Mouse (Mus musculus) midbrain, postnatal 0 days (tissue): ENCODE data around the gene Limk2. TPM values are rescaled to one million over a fixed set of nuclear protein-coding genes. Genes with fewer than 3 reads are reported as not detected.

Experiments used
- ATAC-seq: fragments of 200-750 bp; cut with Nextera tagmentation; 2 replicates; pipeline ENCODE4 v1.8.0; 2017; ENCODE audit warnings: moderate number of reproducible peaks, mild to moderate bottlenecking, moderate TSS enrichment, moderate library complexity; ENCODE audit not compliant: low FRiP score
- DNase-seq: peaks from one replicate; pipeline ENCODE4 v3.0.0-alpha.2; 2015; ENCODE audit warnings: low spot score
- H3K27ac ChIP-seq: fragments of 300-500 bp; sonication (generic); 2 replicates; pipeline ENCODE4 v1.5.1; 2014; ENCODE audit warnings: low read depth, mild to moderate bottlenecking, low read length, mixed read lengths
- H3K27me3 ChIP-seq: fragments of 300-500 bp; sonication (generic); 2 replicates; pipeline ENCODE4 v1.6.1; 2014; ENCODE audit warnings: low read length, control low read depth, mixed read lengths; ENCODE audit not compliant: insufficient read depth
- H3K36me3 ChIP-seq: fragments of 300-500 bp; sonication (generic); 2 replicates; pipeline ENCODE4 v1.6.1; 2014; ENCODE audit warnings: low read length, control low read depth, mixed read lengths; ENCODE audit not compliant: insufficient read depth
- H3K4me1 ChIP-seq: fragments of 300-500 bp; sonication (generic); 2 replicates; pipeline ENCODE4 v1.6.1; 2014; ENCODE audit warnings: mild to moderate bottlenecking, control low read depth, antibody characterized with exemption, low read length, mixed read lengths; ENCODE audit not compliant: insufficient read depth
- H3K4me2 ChIP-seq: fragments of 300-500 bp; sonication (generic); 2 replicates; pipeline ENCODE4 v1.6.1; 2014; ENCODE audit warnings: low read depth, mild to moderate bottlenecking, low read length, mixed read lengths; ENCODE audit not compliant: poor library complexity, severe bottlenecking
- H3K4me3 ChIP-seq: fragments of 300-500 bp; sonication (generic); 2 replicates; pipeline ENCODE4 v1.5.1; 2014; ENCODE audit warnings: low read depth, mild to moderate bottlenecking, low read length, moderate library complexity
- H3K9ac ChIP-seq: fragments of 300-500 bp; sonication (generic); replicated peaks from 2 replicates; pipeline ENCODE4 v1.6.1; 2014; ENCODE audit warnings: mild to moderate bottlenecking, low read length, moderate library complexity, mixed read lengths; ENCODE audit not compliant: poor library complexity, severe bottlenecking
- H3K9me3 ChIP-seq: fragments of 300-500 bp; sonication (generic); 2 replicates; pipeline ENCODE4 v1.6.1; 2016; ENCODE audit warnings: low read length, control low read depth
- CTCF ChIP-seq: IDR thresholded peaks from 2 replicates; pipeline ENCODE4 v1.5.1; 2016; ENCODE audit warnings: antibody characterized with exemption, mild to moderate bottlenecking
- WGBS: fragments of 180-500 bp; shearing (Covaris S2); extraction: QIAGEN DNeasy Blood & Tissue Kit; methylation state at CpG from one replicate; pipeline ENCODE4 v1.1.7; 2014; 5-methylcytosine and 5-hydroxymethylcytosine counted together
- polyA plus RNA-seq: library from polyadenylated mRNA; unstranded; fragments of >200 nt; fragmentation: Nextera tagmentation; extraction: Ambion mirVana; gene quantifications from 2 replicates; pipeline ENCODE4 v1.2.1, GENCODE M21; 2015
- total RNA-seq: library from RNA; depleted of rRNA; stranded (reverse); fragments of >200 nt; gene quantifications from 2 replicates; pipeline ENCODE4 v1.2.3, GENCODE M21; 2014

Gene Limk2
- total and polyA plus RNA-seq, 2 experiments from 2014 or later, result 134 to 290 TPM

DNA sequence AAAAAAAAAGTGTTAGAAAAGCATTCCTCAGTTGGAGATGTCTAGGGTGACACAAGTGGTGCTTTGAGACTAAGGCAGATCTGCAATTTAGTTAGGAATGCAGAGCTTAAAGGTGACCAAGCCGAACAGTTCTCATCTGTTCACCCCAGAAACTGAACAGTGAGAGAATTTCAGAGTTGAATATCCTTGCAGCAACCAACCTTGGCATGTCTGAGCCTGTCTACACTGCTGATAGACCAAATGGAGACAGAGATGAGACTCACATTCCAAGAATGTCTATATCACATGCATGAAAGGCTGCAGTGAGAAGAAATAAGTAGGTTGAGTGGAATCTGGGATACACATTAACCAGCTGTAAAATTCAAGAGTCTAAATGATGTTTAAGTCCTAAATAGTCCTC lies 28.6 kb upstream of the Limk2 start:
- no peak for ATAC-seq
- WGBS, result 98% methylated on average over 1 of the region's 1 CpGs
- no peak for DNase-seq
- no peaks in the 10 kb centered on the region for H3K27me3 ChIP-seq
- H3K9me3 ChIP-seq, result no peaks in the 10 kb centered on the region
- H3K4me2 ChIP-seq, result no peak overlapping the region
- no peaks in the 10 kb centered on the region for H3K36me3 ChIP-seq
- no peak overlapping the region for H3K27ac ChIP-seq
- H3K9ac ChIP-seq, result no peak overlapping the region
- no peaks in the 10 kb centered on the region for H3K4me1 ChIP-seq
- TF ChIP-seq CTCF, result no peak
- no peak overlapping the region for H3K4me3 ChIP-seq

DNA sequence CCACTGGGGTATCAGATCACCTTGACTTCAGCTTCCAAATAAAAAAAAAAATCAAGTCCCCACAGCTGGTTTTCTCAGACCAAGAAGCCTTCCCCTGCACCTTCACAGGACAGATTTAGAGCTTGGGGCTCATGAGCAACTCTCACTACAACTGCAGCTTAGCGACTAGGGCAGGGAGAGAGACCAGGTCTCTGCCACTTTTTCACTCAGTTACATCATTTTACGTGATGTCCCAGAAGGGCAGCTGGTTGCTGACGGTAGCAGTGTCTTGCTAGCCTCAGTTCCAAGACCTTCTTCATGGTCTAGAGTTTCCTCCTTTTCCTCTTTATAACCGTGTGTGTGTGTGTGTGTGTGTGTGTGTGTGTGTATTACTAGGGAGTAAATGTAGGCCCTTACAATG lies 24.8 kb upstream of the Limk2 start:
- no peaks in the 10 kb centered on the region for H3K36me3 ChIP-seq
- no peaks in the 10 kb centered on the region for H3K27me3 ChIP-seq
- no peaks in the 10 kb centered on the region for H3K4me1 ChIP-seq
- ATAC-seq, result no peak
- DNase-seq, result no peak
- no peaks in the 10 kb centered on the region for H3K9me3 ChIP-seq
- no peak overlapping the region for H3K27ac ChIP-seq
- TF ChIP-seq CTCF, result no peak
- H3K4me3 ChIP-seq, result no peak overlapping the region
- no peak overlapping the region for H3K9ac ChIP-seq
- 86% methylated on average over 4 of the region's 4 CpGs for WGBS
- no peak overlapping the region for H3K4me2 ChIP-seq

DNA sequence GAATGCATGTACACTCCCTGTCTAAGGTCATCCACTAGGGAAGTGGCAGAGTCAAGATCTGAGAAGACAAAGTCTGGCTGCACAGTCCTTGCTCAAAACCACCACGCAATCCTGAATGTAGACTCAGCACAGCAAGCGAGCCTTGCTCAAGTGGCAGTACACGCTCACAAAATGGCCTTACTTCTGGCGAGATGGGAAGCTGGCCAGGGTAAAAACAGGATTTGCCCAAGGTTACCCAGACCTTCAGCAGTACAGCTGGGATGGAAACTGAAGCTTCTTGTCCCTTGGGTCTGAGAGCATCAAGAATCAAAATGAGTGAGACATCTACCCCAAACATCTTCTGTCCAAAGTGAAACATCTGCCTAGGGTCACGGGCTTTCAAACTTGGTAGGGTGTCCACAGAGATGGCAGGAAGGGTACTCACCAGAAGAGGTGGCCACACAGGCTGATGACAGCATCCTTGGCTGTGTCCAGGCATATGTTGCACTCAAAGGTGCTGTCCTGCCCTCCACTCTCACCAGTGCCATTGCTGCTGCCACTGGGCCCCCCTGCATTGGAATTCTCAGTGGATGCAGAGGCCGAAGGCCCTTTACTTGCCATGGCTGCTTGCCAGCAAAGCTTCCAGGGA lies 23.1 kb upstream of the Limk2 start:
- DNase-seq (no peak), ATAC-seq (no peak)
- Histone ChIP-seq H3K9ac (no peak overlapping the region), H3K9me3 (no peaks in the 10 kb centered on the region), H3K27me3 (no peaks in the 10 kb centered on the region), H3K36me3 (no peaks in the 10 kb centered on the region), H3K4me1 (no peaks in the 10 kb centered on the region), H3K4me2 (no peak overlapping the region), H3K27ac (no peak overlapping the region), H3K4me3 (no peak overlapping the region)
- no peak for TF ChIP-seq CTCF
- 93% methylated on average over 6 of the region's 6 CpGs for WGBS

- Histone ChIP-seq H3K4me2 (no peak overlapping the region), H3K4me3 (no peak overlapping the region), H3K9me3 (no peaks in the 10 kb centered on the region), H3K36me3 (no peaks in the 10 kb centered on the region), H3K9ac (no peak overlapping the region), H3K4me1 (no peaks in the 10 kb centered on the region), H3K27me3 (no peaks in the 10 kb centered on the region), H3K27ac (no peak overlapping the region)
- TF ChIP-seq CTCF, result no peak
- WGBS, result 85% methylated on average over 3 of the region's 3 CpGs
- DNase-seq (no peak), ATAC-seq (no peak)
Measured at GRCm38 (mm10) chr11:3431515-3431914, 22.5 kb upstream of the Limk2 start.

- no peak for DNase-seq
- H3K9ac ChIP-seq, result no peak overlapping the region
- H3K9me3 ChIP-seq, result no peaks in the 10 kb centered on the region
- no peaks in the 10 kb centered on the region; the same call in 1 of the 2 replicates for H3K36me3 ChIP-seq
- H3K4me3 ChIP-seq, result no peak overlapping the region
- no peak overlapping the region for H3K27ac ChIP-seq
- no peak overlapping the region for H3K4me2 ChIP-seq
- 81% methylated on average over 7 of the region's 7 CpGs for WGBS
- no peaks in the 10 kb centered on the region for H3K27me3 ChIP-seq
- no peak for TF ChIP-seq CTCF
- no peak for ATAC-seq
- H3K4me1 ChIP-seq, result no peaks in the 10 kb centered on the region
Measured at GRCm38 (mm10) chr11:3428632-3429031, 19.6 kb upstream of the Limk2 start.

DNA sequence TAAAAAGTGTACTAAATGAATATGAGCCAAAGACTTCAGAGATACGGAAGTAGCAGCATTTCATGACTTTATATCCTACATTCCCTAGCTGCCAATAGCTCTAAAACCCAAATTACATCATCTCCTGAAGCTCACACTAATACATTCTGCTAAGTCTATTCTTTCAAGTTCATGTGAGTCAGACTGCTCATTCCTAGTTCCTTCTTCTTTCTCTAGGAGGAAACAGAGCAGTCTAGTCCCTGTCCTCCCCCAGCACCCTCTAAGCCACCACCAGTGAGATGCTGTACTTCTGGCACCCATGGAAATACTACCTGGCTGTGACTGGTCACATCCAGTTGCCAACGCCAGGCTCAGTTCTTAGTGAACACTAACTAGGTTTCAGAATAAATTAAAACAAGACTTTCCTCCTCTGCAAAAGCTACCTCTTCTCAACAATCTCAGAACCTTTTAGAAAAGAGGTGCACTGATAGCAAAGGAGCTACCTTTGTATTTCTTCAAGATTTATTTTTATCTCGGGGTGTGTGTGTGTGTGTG lies 18.8 kb upstream of the Limk2 start:
- H3K27ac ChIP-seq, result no peak overlapping the region
- no peak for DNase-seq
- no peak for ATAC-seq
- WGBS, result 88% methylated on average over 3 of the region's 3 CpGs
- no peak for TF ChIP-seq CTCF
- no peak overlapping the region for H3K4me3 ChIP-seq
- H3K27me3 ChIP-seq, result no peaks in the 10 kb centered on the region
- H3K36me3 ChIP-seq, result no peaks in the 10 kb centered on the region; the same call in 1 of the 2 replicates
- no peaks in the 10 kb centered on the region for H3K4me1 ChIP-seq
- no peaks in the 10 kb centered on the region for H3K9me3 ChIP-seq
- H3K4me2 ChIP-seq, result no peak overlapping the region
- H3K9ac ChIP-seq, result no peak overlapping the region
